Mouse (Mus musculus) limb, embryonic 10.5 days (tissue): ENCODE results near the gene Kansl1l. TPM values are rescaled to one million over a fixed set of nuclear protein-coding genes. Genes with fewer than 3 reads are reported as not detected.
"Not testable (repeated sequence)": the region's sequence is repeated elsewhere in the genome, so short reads cannot be mapped to it uniquely, and the experiment has no call there.

Source experiments
- DNase-seq: peaks from one replicate; pipeline ENCODE4 v3.0.0-alpha.2; 2017; ENCODE audit warnings: low spot score
- H3K27ac ChIP-seq: fragments of 300-500 bp; sonication (generic); 2 replicates; pipeline ENCODE4 v1.5.1; 2016; ENCODE audit warnings: mild to moderate bottlenecking
- H3K27me3 ChIP-seq: fragments of 300-500 bp; sonication (generic); 2 replicates; pipeline ENCODE4 v1.6.1; 2016; ENCODE audit warnings: low read depth, mild to moderate bottlenecking; ENCODE audit not compliant: poor library complexity, severe bottlenecking
- H3K36me3 ChIP-seq: fragments of 300-500 bp; sonication (generic); 2 replicates; pipeline ENCODE4 v1.6.1; 2016; ENCODE audit warnings: mild to moderate bottlenecking, moderate library complexity
- H3K4me1 ChIP-seq: fragments of 300-500 bp; sonication (generic); 2 replicates; pipeline ENCODE4 v1.6.1; 2016
- H3K4me3 ChIP-seq: fragments of 300-500 bp; sonication (generic); 2 replicates; pipeline ENCODE4 v1.5.1; 2016; ENCODE audit warnings: mild to moderate bottlenecking, moderate library complexity
- H3K9me3 ChIP-seq: fragments of 300-500 bp; sonication (generic); replicated peaks from 2 replicates; pipeline ENCODE4 v1.6.1; 2016; ENCODE audit warnings: mild to moderate bottlenecking
- WGBS: fragments of 180-500 bp; shearing (Covaris S2); methylation state at CpG from one replicate; pipeline ENCODE4 v1.1.7; 2016; 5-methylcytosine and 5-hydroxymethylcytosine counted together
- polyA plus RNA-seq: library from polyadenylated mRNA; unstranded; fragments of >200 nt; fragmentation: Nextera tagmentation; extraction: Ambion mirVana; gene quantifications from 2 replicates; pipeline ENCODE4 v1.2.1, GENCODE M21; 2016

The Kansl1l gene
- polyA plus RNA-seq, 1 experiment from 2014 or later = 16.2 TPM

- H3K9me3 ChIP-seq = no peaks in the 10 kb centered on the region
- peaks cover 8% of the 10 kb centered on the region for H3K4me1 ChIP-seq
- 90% methylated on average over 4 of the region's 4 CpGs for WGBS
- DNase-seq = no peak
- H3K36me3 ChIP-seq = peaks cover 23% of the 10 kb centered on the region
- no peak overlapping the region for H3K27ac ChIP-seq
- no peak overlapping the region for H3K4me3 ChIP-seq
- H3K27me3 ChIP-seq = no peaks in the 10 kb centered on the region
Measured at GRCm38 (mm10) chr1:66702623-66703345, 114.6 kb downstream of the Kansl1l start.

GRCm38 (mm10) chr1:66701576-66701940 lies 115.8 kb downstream of the Kansl1l start:
- H3K9me3 ChIP-seq = no peaks in the 10 kb centered on the region
- DNase-seq = no peak
- peaks cover 8% of the 10 kb centered on the region for H3K4me1 ChIP-seq
- peak overlapping the region; percentile 92 for H3K27ac ChIP-seq
- H3K4me3 ChIP-seq = peak overlapping the region; percentile 87
- WGBS = 37% methylated on average over 2 of the region's 2 CpGs
- peaks cover 11% of the 10 kb centered on the region for H3K36me3 ChIP-seq
- H3K27me3 ChIP-seq = no peaks in the 10 kb centered on the region

- Histone ChIP-seq H3K36me3 (peaks cover 8% of the 10 kb centered on the region; the same call in 1 of the 2 replicates), H3K27me3 (no peaks in the 10 kb centered on the region), H3K27ac (peak within 1 kb of the TSS; percentile 92), H3K4me3 (peak within 1 kb of the TSS; percentile 87), H3K4me1 (peaks cover 8% of the 10 kb centered on the region), H3K9me3 (no peaks in the 10 kb centered on the region)
- under 1% methylated on average over 73 of the region's 73 CpGs for WGBS
- peak; percentile 98 for DNase-seq
Measured at GRCm38 (mm10) chr1:66700693-66701575, 116.4 kb downstream of the Kansl1l start, which contains the start of gene Rpe. Rpe (plus strand) TSS chr1:66700831.

GRCm38 (mm10) chr1:66700149-66700692 lies 117.1 kb downstream of the Kansl1l start:
- 51% methylated on average over 5 of the region's 5 CpGs for WGBS
- peaks cover 8% of the 10 kb centered on the region; the same call in 1 of the 2 replicates for H3K36me3 ChIP-seq
- H3K4me1 ChIP-seq = peaks cover 8% of the 10 kb centered on the region
- no peak for DNase-seq
- no peaks in the 10 kb centered on the region for H3K9me3 ChIP-seq
- H3K27me3 ChIP-seq = no peaks in the 10 kb centered on the region
- H3K27ac ChIP-seq = peak overlapping the region; percentile 92; the same call in 1 of the 2 replicates
- H3K4me3 ChIP-seq = peak overlapping the region; percentile 87

- not testable (repeated sequence) for H3K4me1 ChIP-seq, H3K36me3 ChIP-seq, H3K27ac ChIP-seq, DNase-seq, H3K9me3 ChIP-seq, H3K4me3 ChIP-seq, H3K27me3 ChIP-seq
- WGBS = 86% methylated on average over 10 of the region's 10 CpGs
Measured at GRCm38 (mm10) chr1:66699630-66700029, 117.7 kb downstream of the Kansl1l start.

- no peaks in the 10 kb centered on the region for H3K4me1 ChIP-seq
- H3K27ac ChIP-seq = no peak overlapping the region
- no peaks in the 10 kb centered on the region for H3K9me3 ChIP-seq
- WGBS = 78% methylated on average over 7 of the region's 7 CpGs
- H3K36me3 ChIP-seq = no peaks in the 10 kb centered on the region
- no peak overlapping the region for H3K4me3 ChIP-seq
- no peaks in the 10 kb centered on the region for H3K27me3 ChIP-seq
- no peak for DNase-seq
Measured at GRCm38 (mm10) chr1:66695296-66695695, 122.1 kb downstream of the Kansl1l start.

GRCm38 (mm10) chr1:66694266-66694665 lies 123.1 kb downstream of the Kansl1l start:
- Histone ChIP-seq H3K36me3 (no peaks in the 10 kb centered on the region), H3K9me3 (no peaks in the 10 kb centered on the region), H3K27me3 (no peaks in the 10 kb centered on the region), H3K4me3 (no peak overlapping the region), H3K4me1 (no peaks in the 10 kb centered on the region), H3K27ac (no peak overlapping the region)
- DNase-seq = no peak
- WGBS = 83% methylated on average over 5 of the region's 5 CpGs

GRCm38 (mm10) chr1:66692780-66693392 lies 124.5 kb downstream of the Kansl1l start:
- H3K4me3 ChIP-seq = no peak overlapping the region
- 90% methylated on average over 8 of the region's 8 CpGs for WGBS
- H3K36me3 ChIP-seq = no peaks in the 10 kb centered on the region
- H3K27me3 ChIP-seq = no peaks in the 10 kb centered on the region
- DNase-seq = no peak
- no peaks in the 10 kb centered on the region for H3K9me3 ChIP-seq
- H3K4me1 ChIP-seq = no peaks in the 10 kb centered on the region
- no peak overlapping the region for H3K27ac ChIP-seq

GRCm38 (mm10) chr1:66692308-66692707 lies 125.1 kb downstream of the Kansl1l start:
- Histone ChIP-seq H3K4me3 (no peak overlapping the region), H3K9me3 (no peaks in the 10 kb centered on the region), H3K4me1 (no peaks in the 10 kb centered on the region), H3K27ac (no peak overlapping the region), H3K36me3 (no peaks in the 10 kb centered on the region), H3K27me3 (no peaks in the 10 kb centered on the region)
- WGBS = 78% methylated on average over 1 of the region's 1 CpGs
- DNase-seq = no peak

- no peak for DNase-seq
- H3K4me3 ChIP-seq = no peak overlapping the region
- WGBS = 78% methylated on average over 3 of the region's 3 CpGs
Measured at GRCm38 (mm10) chr1:66691772-66692171, 125.6 kb downstream of the Kansl1l start.

GRCm38 (mm10) chr1:66682974-66683373 lies 134.4 kb downstream of the Kansl1l start:
- Histone ChIP-seq H3K27ac (no peak overlapping the region), H3K4me1 (no peaks in the 10 kb centered on the region), H3K4me3 (no peak overlapping the region), H3K27me3 (no peaks in the 10 kb centered on the region), H3K36me3 (no peaks in the 10 kb centered on the region), H3K9me3 (no peaks in the 10 kb centered on the region)
- whole genome bisulfite sequencing = 85% methylated on average over 5 of the region's 5 CpGs
- no peak for DNase-seq

More at GRCm38 (mm10) chr1:66691772-66692171, 125.6 kb downstream of the Kansl1l start:
- no peaks in the 10 kb centered on the region for H3K27me3 ChIP-seq
- H3K36me3 ChIP-seq = no peaks in the 10 kb centered on the region
- H3K9me3 ChIP-seq = no peaks in the 10 kb centered on the region
- no peaks in the 10 kb centered on the region for H3K4me1 ChIP-seq
- H3K27ac ChIP-seq = no peak overlapping the region

- 44% methylated on average over 2 of the region's 2 CpGs for WGBS
- Histone ChIP-seq H3K4me3 (no peak overlapping the region), H3K27me3 (no peaks in the 10 kb centered on the region), H3K36me3 (no peaks in the 10 kb centered on the region), H3K27ac (no peak overlapping the region), H3K9me3 (no peaks in the 10 kb centered on the region), H3K4me1 (no peaks in the 10 kb centered on the region)
- no peak for DNase-seq
Measured at GRCm38 (mm10) chr1:66678662-66679061, 138.7 kb downstream of the Kansl1l start.
